ENCODE assay signal across 8 mouse cellular contexts in the genomic region with DNA sequence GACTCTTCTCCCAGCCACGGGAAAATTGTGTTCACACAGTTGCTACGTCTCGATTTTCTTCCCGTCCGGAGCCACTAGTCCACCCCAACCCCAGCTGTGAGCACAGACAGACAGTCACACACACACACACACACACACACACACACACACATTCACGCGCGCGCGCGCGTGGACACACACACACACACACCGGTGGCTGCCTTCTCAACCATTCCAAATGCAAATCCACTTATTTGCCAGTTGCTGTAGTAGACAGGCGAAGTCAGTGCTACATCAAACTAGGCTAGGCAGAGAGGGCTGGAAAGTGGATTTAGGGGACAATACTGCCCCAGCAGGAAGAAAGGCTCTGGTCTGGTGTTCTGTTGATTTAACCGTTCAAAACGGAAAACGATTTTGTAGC.
DNase-seq lines count a peak whose midpoint lies in the region; ATAC-seq and TF ChIP-seq lines count a peak whose summit lies in the region.

No protein-coding gene starts in this region.

- peak; percentile 58 for TF ChIP-seq CTCF in midbrain, postnatal 0 days (IDR thresholded peaks at IDR 0.05)

- H3K4me1 ChIP-seq in heart, embryonic 10.5 days: peaks cover 32% of the 10 kb centered on the region
- peaks cover 27% of the 10 kb centered on the region; the same call in 1 of the 2 replicates for H3K4me1 ChIP-seq in embryonic facial prominence, embryonic 12.5 days
- H3K4me1 ChIP-seq in intestine, embryonic 14.5 days (replicated peaks; ENCODE audit: control insufficient read depth, insufficient read depth, low read length): peaks cover 17% of the 10 kb centered on the region; the same call in 1 of the 2 replicates
- H3K4me1 ChIP-seq in midbrain, postnatal 0 days (ENCODE audit: insufficient read depth, low read length): peaks cover 8% of the 10 kb centered on the region; the same call in 1 of the 2 replicates

- no peak overlapping the region for H3K9ac ChIP-seq in embryonic facial prominence, embryonic 12.5 days
- H3K9ac ChIP-seq in intestine, embryonic 14.5 days (ENCODE audit: low read length): no peak overlapping the region; the same call in 1 of the 2 replicates
- H3K9ac ChIP-seq in midbrain, postnatal 0 days (replicated peaks; ENCODE audit: low read length, poor library complexity, severe bottlenecking): 0 out of 2 replicates have a peak overlapping the region, but pooled peaks have one; percentile 62

- H3K4me2 ChIP-seq in embryonic facial prominence, embryonic 12.5 days (replicated peaks): peak overlapping the region; percentile 99
- H3K4me2 ChIP-seq in intestine, embryonic 14.5 days (ENCODE audit: low read length): peak overlapping the region; percentile 85
- H3K4me2 ChIP-seq in midbrain, postnatal 0 days (ENCODE audit: low read depth, low read length, poor library complexity, severe bottlenecking): peak overlapping the region; percentile 100

- H3K4me3 ChIP-seq in heart, embryonic 10.5 days: peak overlapping the region; percentile 80
- peak overlapping the region; percentile 72 for H3K4me3 ChIP-seq in embryonic facial prominence, embryonic 12.5 days
- H3K4me3 ChIP-seq in intestine, embryonic 14.5 days (ENCODE audit: low read depth, low read length): peak overlapping the region; percentile 63
- H3K4me3 ChIP-seq in midbrain, postnatal 0 days (ENCODE audit: low read depth, low read length): peak overlapping the region; percentile 73

- no peaks in the 10 kb centered on the region for H3K36me3 ChIP-seq in heart, embryonic 10.5 days
- no peaks in the 10 kb centered on the region for H3K36me3 ChIP-seq in embryonic facial prominence, embryonic 12.5 days
- no peaks in the 10 kb centered on the region for H3K36me3 ChIP-seq in intestine, embryonic 14.5 days (ENCODE audit: control insufficient read depth, insufficient read depth, low read length)
- no peaks in the 10 kb centered on the region for H3K36me3 ChIP-seq in midbrain, postnatal 0 days (ENCODE audit: insufficient read depth, low read length)

- WGBS in heart, embryonic 10.5 days: 3% methylated on average over 17 of the region's 17 CpGs
- WGBS in embryonic facial prominence, embryonic 12.5 days: 2% methylated on average over 17 of the region's 17 CpGs
- 3% methylated on average over 17 of the region's 17 CpGs for WGBS in intestine, embryonic 14.5 days
- under 1% methylated on average over 17 of the region's 17 CpGs for WGBS in midbrain, postnatal 0 days

- peak overlapping the region; percentile 72; the same call in 1 of the 2 replicates for H3K27ac ChIP-seq in heart, embryonic 10.5 days
- H3K27ac ChIP-seq in embryonic facial prominence, embryonic 12.5 days: no peak overlapping the region
- no peak overlapping the region for H3K27ac ChIP-seq in intestine, embryonic 14.5 days (ENCODE audit: low read depth)
- peak overlapping the region; percentile 67 for H3K27ac ChIP-seq in midbrain, postnatal 0 days (ENCODE audit: low read depth, low read length)

- no peak for ATAC-seq in embryonic facial prominence, embryonic 12.5 days (ENCODE audit: insufficient number of reproducible peaks, insufficient read depth, low FRiP score, low TSS enrichment)
- ATAC-seq in intestine, embryonic 14.5 days (replicated peaks; ENCODE audit: low FRiP score, low TSS enrichment, low read depth): 0 out of 2 replicates have a peak, but pooled peaks have one; percentile 1
- peak; percentile 6 for ATAC-seq in midbrain, postnatal 0 days (ENCODE audit: low FRiP score)
- ATAC-seq in inflammation-experienced regulatory T-cells, adult 6 months: no peak

- peaks cover 53% of the 10 kb centered on the region for H3K27me3 ChIP-seq in heart, embryonic 10.5 days (ENCODE audit: insufficient read depth, poor library complexity, severe bottlenecking)
- H3K27me3 ChIP-seq in embryonic facial prominence, embryonic 12.5 days: peaks cover 39% of the 10 kb centered on the region
- H3K27me3 ChIP-seq in intestine, embryonic 14.5 days (replicated peaks; ENCODE audit: control insufficient read depth, insufficient read depth, low read length): peaks cover 32% of the 10 kb centered on the region
- H3K27me3 ChIP-seq in midbrain, postnatal 0 days (ENCODE audit: insufficient read depth, low read length): 0 out of 2 replicates have a peak, but pooled peaks cover 5% of the 10 kb centered on the region

- intact Hi-C loops in heart, postnatal 25 days (cut with DNase I): loop anchor here (5.0 to 10.0 kb wide), 3 partner anchors 126 to 406 kb away; a partner anchor contains a TSS

- no peaks in the 10 kb centered on the region for H3K9me3 ChIP-seq in heart, embryonic 10.5 days
- no peaks in the 10 kb centered on the region for H3K9me3 ChIP-seq in embryonic facial prominence, embryonic 12.5 days
- no peaks in the 10 kb centered on the region for H3K9me3 ChIP-seq in intestine, embryonic 14.5 days (ENCODE audit: control insufficient read depth, low read length)
- H3K9me3 ChIP-seq in midbrain, postnatal 0 days (ENCODE audit: low read length): no peaks in the 10 kb centered on the region

- no peak for DNase-seq in heart, embryonic 10.5 days (ENCODE audit: low spot score)
- DNase-seq in heart, postnatal 25 days (ENCODE audit: low spot score): no peak
- DNase-seq in CD4-positive helper T cell, adult 2 months (ENCODE audit: low read depth, low spot score): peak; percentile 11
- DNase-seq in intestine, embryonic 14.5 days (ENCODE audit: low spot score): peak; percentile 65
- peak; percentile 68 for DNase-seq in midbrain, postnatal 0 days (ENCODE audit: low spot score)
- DNase-seq in ovary, postnatal 14 days (ENCODE audit: low spot score): no peak

Comparison
In these comparisons a context has a peak if more than half of its experiments do, and no peak if none do; other contexts are left out.
1. DNase-seq: peak in CD4-positive helper T cell, adult 2 months (single experiment), intestine, embryonic 14.5 days (single experiment) and midbrain, postnatal 0 days (single experiment); none in heart, embryonic 10.5 days (single experiment), heart, postnatal 25 days (single experiment) and ovary, postnatal 14 days (single experiment).
2. H3K27ac ChIP-seq: peak in heart, embryonic 10.5 days (single experiment) and midbrain, postnatal 0 days (single experiment); none in embryonic facial prominence, embryonic 12.5 days (single experiment) and intestine, embryonic 14.5 days (single experiment).
3. ATAC-seq: peak in intestine, embryonic 14.5 days (single experiment) and midbrain, postnatal 0 days (single experiment); none in embryonic facial prominence, embryonic 12.5 days (single experiment) and inflammation-experienced regulatory T-cells, adult 6 months (single experiment).
4. Peak in every context shown above with its lines, with median percentiles within 50 percentile points of each other: H3K4me3 ChIP-seq and H3K4me2 ChIP-seq.